Mouse (Mus musculus): ENCODE measurements around the gene Acox1.

DNA sequence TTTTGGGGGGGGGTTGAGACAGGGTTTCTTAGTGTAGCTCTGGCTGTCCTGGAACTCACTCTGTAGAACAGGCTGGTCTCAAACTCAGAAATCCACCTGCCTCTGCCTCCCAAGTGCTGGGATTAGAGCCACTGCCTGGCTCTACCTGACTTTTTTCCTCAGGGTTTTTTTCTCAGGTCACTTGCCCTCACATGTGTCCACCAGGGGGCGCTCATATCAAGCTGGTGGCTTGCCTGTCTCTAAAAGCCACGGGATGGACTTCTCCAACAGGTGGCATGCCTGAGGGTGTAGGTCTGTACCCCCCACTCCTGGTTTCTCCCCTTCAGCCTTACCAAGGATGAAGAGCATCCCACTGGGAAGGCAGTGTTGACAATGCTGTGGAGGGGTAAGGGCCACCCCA lies 27.6 kb upstream of the Acox1 start:
- TF ChIP-seq ZC3H11A (IDR thresholded peaks at IDR 0.05; ENCODE audit: low read depth, low read length) (peak; percentile 97), TAL1 (IDR thresholded peaks at IDR 0.05; ENCODE audit: low read length) (no peak), CTCF (IDR thresholded peaks at IDR 0.05 in 2 of 3, conservative IDR thresholded peaks at IDR 0.05 in 1 of 3; ENCODE audit: control insufficient read depth in 1 of 3, insufficient read depth in 1 of 3, low read depth in 2 of 3, low read length in 3 of 3, poor library complexity in 1 of 3, severe bottlenecking in 1 of 3) (peak; percentile 77 to 100 (median 95)), TCF12 (IDR thresholded peaks at IDR 0.05; ENCODE audit: low read depth, low read length) (no peak), POLR2A (IDR thresholded peaks at IDR 0.05; ENCODE audit: control insufficient read depth in 1 of 2, insufficient read depth in 1 of 2, low read depth in 1 of 2, low read length in 2 of 2, poor library complexity in 1 of 2) (no peak), EP300 (IDR thresholded peaks at IDR 0.05; ENCODE audit: low read depth in 1 of 2, low read length in 2 of 2) (no peak), CHD1 (IDR thresholded peaks at IDR 0.05; ENCODE audit: low read depth, low read length) (no peak), HCFC1 (IDR thresholded peaks at IDR 0.05; ENCODE audit: low read depth, low read length) (no peak), TBP (IDR thresholded peaks at IDR 0.05; ENCODE audit: low read depth, low read length) (no peak)
